ENCODE assay signal across 30 mouse cellular contexts in genomic region chr2:144783190-144783589, GRCm38 (mm10). TPM values are rescaled to one million over a fixed set of nuclear protein-coding genes. Genes with fewer than 3 reads are reported as not detected.
DNase-seq lines count a peak whose midpoint lies in the region; ATAC-seq and TF ChIP-seq lines count a peak whose summit lies in the region.
"Had no signal": no experiment of that assay in that cellular context is flagged by ENCODE, and none has a peak within 500 bp of the region (broad histone marks: within the 10 kb centered on the region; RNA-seq: fewer than 3 reads in every experiment).

No protein-coding gene starts in this region.

- H3K4me3 ChIP-seq in heart, embryonic 10.5 days: no peak overlapping the region
- H3K4me3 ChIP-seq in lung, embryonic 14.5 days (ENCODE audit: low read depth, low read length): no peak overlapping the region
- H3K4me3 ChIP-seq: forebrain, embryonic 10.5 days; forebrain, embryonic 13.5 days; hindbrain, embryonic 12.5 days; hindbrain, embryonic 15.5 days had no signal

- ATAC-seq in lung, embryonic 14.5 days (ENCODE audit: insufficient read depth): 0 out of 2 replicates have a peak, but pooled peaks have one; percentile 55
- ATAC-seq: CD4-positive, CD25-positive, alpha-beta regulatory T cell, adult 4 months; forebrain, embryonic 13.5 days; forebrain, embryonic 16.5 days had no signal

- TF ChIP-seq CTCF in lung, embryonic 14.5 days (IDR thresholded peaks at IDR 0.05; ENCODE audit: low read depth): no peak

- no peaks in the 10 kb centered on the region for H3K9me3 ChIP-seq in heart, embryonic 10.5 days
- no peaks in the 10 kb centered on the region for H3K9me3 ChIP-seq in lung, embryonic 14.5 days (ENCODE audit: low read depth, low read length)
- H3K9me3 ChIP-seq: forebrain, embryonic 10.5 days; forebrain, embryonic 13.5 days; hindbrain, embryonic 12.5 days; hindbrain, embryonic 15.5 days had no signal

- no peaks in the 10 kb centered on the region for H3K4me1 ChIP-seq in heart, embryonic 10.5 days
- peaks cover 13% of the 10 kb centered on the region for H3K4me1 ChIP-seq in lung, embryonic 14.5 days (ENCODE audit: insufficient read depth)
- H3K4me1 ChIP-seq: forebrain, embryonic 10.5 days; forebrain, embryonic 13.5 days; hindbrain, embryonic 12.5 days had no signal

- H3K27ac ChIP-seq in heart, embryonic 10.5 days: no peak overlapping the region
- H3K27ac ChIP-seq in lung, embryonic 14.5 days (ENCODE audit: low read depth): no peak overlapping the region
- H3K27ac ChIP-seq: forebrain, embryonic 10.5 days; forebrain, embryonic 13.5 days; hindbrain, embryonic 12.5 days; hindbrain, embryonic 15.5 days had no signal

- no peak overlapping the region for H3K4me2 ChIP-seq in lung, embryonic 14.5 days
- H3K4me2 ChIP-seq: forebrain, embryonic 13.5 days; heart, embryonic 11.5 days; hindbrain, embryonic 12.5 days; hindbrain, embryonic 15.5 days had no signal

- no peaks in the 10 kb centered on the region for H3K36me3 ChIP-seq in heart, embryonic 10.5 days
- no peaks in the 10 kb centered on the region for H3K36me3 ChIP-seq in lung, embryonic 14.5 days (ENCODE audit: insufficient read depth)
- H3K36me3 ChIP-seq: forebrain, embryonic 10.5 days; hindbrain, embryonic 12.5 days; hindbrain, embryonic 15.5 days had no signal

- no peaks in the 10 kb centered on the region for H3K27me3 ChIP-seq in heart, embryonic 10.5 days (ENCODE audit: insufficient read depth, poor library complexity, severe bottlenecking)
- H3K27me3 ChIP-seq in lung, embryonic 14.5 days (ENCODE audit: insufficient read depth, low read length): no peaks in the 10 kb centered on the region
- H3K27me3 ChIP-seq: forebrain, embryonic 13.5 days; hindbrain, embryonic 12.5 days; hindbrain, embryonic 15.5 days had no signal

- WGBS in heart, embryonic 10.5 days: 85% methylated on average over 1 of the region's 1 CpGs
- 48% methylated on average over 1 of the region's 1 CpGs for WGBS in lung, embryonic 14.5 days

- H3K9ac ChIP-seq in lung, embryonic 14.5 days: no peak overlapping the region
- H3K9ac ChIP-seq: forebrain, embryonic 13.5 days; hindbrain, embryonic 12.5 days; hindbrain, embryonic 15.5 days had no signal

- DNase-seq in heart, embryonic 10.5 days (ENCODE audit: low spot score): peak; percentile 14
- no peak for DNase-seq in heart, adult 18-20 months
- DNase-seq in lung, embryonic 14.5 days: peak; percentile 71
- DNase-seq in lung, postnatal 14 days: no peak
- DNase-seq in lung, postnatal 10 days: peak; percentile 24
- DNase-seq in lung, postnatal 25 days (ENCODE audit: low spot score): no peak
- DNase-seq: adrenal gland, postnatal 14 days; cerebellum, adult 11 months; cerebellum, adult 2 months; gastrocnemius, postnatal 10 days; gastrocnemius, postnatal 36 days had no signal

RNA-seq across cellular contexts. Expression of gene Scp2d1, which starts 40.3 kb away (rescaled TPM):
- not detected in 2 replicates for polyA plus RNA-seq in heart, embryonic 10.5 days (2016; fragmentation: Nextera tagmentation; extraction: Ambion mirVana)
- not detected for total RNA-seq in heart, adult 18-20 months (2021)
- not detected in 2 replicates for polyA plus RNA-seq in lung, embryonic 14.5 days (2014; fragmentation: Nextera tagmentation; extraction: Ambion mirVana)
- total RNA-seq: adrenal gland, adult 2 months; adrenal gland, postnatal 14 days; adrenal gland, postnatal 4 days; gastrocnemius, adult 18-20 months; gastrocnemius, postnatal 10 days; gastrocnemius, postnatal 36 days; granulocyte monocyte progenitor cell, adult 5-6 weeks; heart, postnatal 25 days; hematopoietic stem cell, adult 5-6 weeks; MEL had no signal
- polyA plus RNA-seq: adrenal gland, adult 2 months; C2C12; CD4-positive, CD25-positive, alpha-beta regulatory T cell, adult 4 months; cerebellum, adult 2 months; embryonic facial prominence, embryonic 11.5 days; embryonic facial prominence, embryonic 14.5 days; forebrain, embryonic 10.5 days; forebrain, embryonic 13.5 days; forebrain, embryonic 16.5 days; heart, embryonic 11.5 days; heart, embryonic 14.5 days; heart, postnatal 0 days; hindbrain, embryonic 12.5 days; hindbrain, embryonic 15.5 days had no signal

Comparison
In these comparisons a context has a peak if more than half of its experiments do, and no peak if none do; other contexts are left out.
1. DNase-seq: peak in heart, embryonic 10.5 days (single experiment), lung, embryonic 14.5 days (single experiment) and lung, postnatal 10 days (single experiment); none in heart, adult 18-20 months (0 of 2), lung, postnatal 14 days (single experiment) and lung, postnatal 25 days (single experiment).